Mouse (Mus musculus): ENCODE data around the gene Ube2j2. TPM values are rescaled to one million over a fixed set of nuclear protein-coding genes. Genes with fewer than 3 reads are reported as not detected.

The Ube2j2 gene
- polyA plus RNA-seq, 1 experiment from 2014 or later: 138 TPM

- WGBS: 91% methylated on average over 13 of the region's 13 CpGs
- Histone ChIP-seq H3K27ac (replicated peaks; ENCODE audit: low read depth, low read length) (no peak overlapping the region), H3K4me1 (ENCODE audit: control insufficient read depth, insufficient read depth, low read length) (no peaks in the 10 kb centered on the region), H3K36me3 (ENCODE audit: control insufficient read depth, insufficient read depth, low read length) (peaks cover 82% of the 10 kb centered on the region), H3K4me2 (ENCODE audit: low read length) (no peak overlapping the region), H3K27me3 (ENCODE audit: control insufficient read depth, insufficient read depth, low read length) (no peaks in the 10 kb centered on the region), H3K9me3 (ENCODE audit: control insufficient read depth, low read length) (no peaks in the 10 kb centered on the region), H3K9ac (replicated peaks; ENCODE audit: low read length) (no peak overlapping the region), H3K4me3 (replicated peaks; ENCODE audit: low read depth, low read length) (no peak overlapping the region)
- ATAC-seq (ENCODE audit: low FRiP score, low TSS enrichment) (no peak), DNase-seq (peak; percentile 46)
Observed at GRCm38 (mm10) chr4:155904318-155905102, 39.1 kb upstream of the Ube2j2 start.

- Histone ChIP-seq H3K27ac (replicated peaks; ENCODE audit: low read depth, low read length) (no peak overlapping the region), H3K27me3 (ENCODE audit: control insufficient read depth, insufficient read depth, low read length) (no peaks in the 10 kb centered on the region), H3K4me2 (ENCODE audit: low read length) (no peak overlapping the region), H3K4me3 (replicated peaks; ENCODE audit: low read depth, low read length) (no peak overlapping the region), H3K9me3 (ENCODE audit: control insufficient read depth, low read length) (no peaks in the 10 kb centered on the region), H3K9ac (replicated peaks; ENCODE audit: low read length) (no peak overlapping the region), H3K36me3 (ENCODE audit: control insufficient read depth, insufficient read depth, low read length) (peaks cover 71% of the 10 kb centered on the region), H3K4me1 (ENCODE audit: control insufficient read depth, insufficient read depth, low read length) (no peaks in the 10 kb centered on the region)
- ATAC-seq (ENCODE audit: low FRiP score, low TSS enrichment): no peak
- DNase-seq: no peak
- WGBS: 88% methylated on average over 13 of the region's 13 CpGs
Observed at GRCm38 (mm10) chr4:155905634-155906033, 38.0 kb upstream of the Ube2j2 start.

- H3K36me3 ChIP-seq (ENCODE audit: control insufficient read depth, insufficient read depth, low read length): peaks cover 66% of the 10 kb centered on the region
- H3K9ac ChIP-seq (replicated peaks; ENCODE audit: low read length): no peak overlapping the region
Observed at GRCm38 (mm10) chr4:155906125-155906524, 37.5 kb upstream of the Ube2j2 start.

GRCm38 (mm10) chr4:155907003-155907402 is 36.6 kb upstream of the Ube2j2 start:
- Histone ChIP-seq H3K4me2 (ENCODE audit: low read length) (no peak overlapping the region), H3K9ac (replicated peaks; ENCODE audit: low read length) (no peak overlapping the region), H3K4me1 (ENCODE audit: control insufficient read depth, insufficient read depth, low read length) (no peaks in the 10 kb centered on the region), H3K9me3 (ENCODE audit: control insufficient read depth, low read length) (no peaks in the 10 kb centered on the region), H3K4me3 (replicated peaks; ENCODE audit: low read depth, low read length) (no peak overlapping the region), H3K27me3 (ENCODE audit: control insufficient read depth, insufficient read depth, low read length) (no peaks in the 10 kb centered on the region), H3K27ac (replicated peaks; ENCODE audit: low read depth, low read length) (no peak overlapping the region), H3K36me3 (ENCODE audit: control insufficient read depth, insufficient read depth, low read length) (peaks cover 57% of the 10 kb centered on the region)
- ATAC-seq (ENCODE audit: low FRiP score, low TSS enrichment) (no peak), DNase-seq (no peak)
- 89% methylated on average over 11 of the region's 11 CpGs for WGBS

More at GRCm38 (mm10) chr4:155906125-155906524, 37.5 kb upstream of the Ube2j2 start:
- no peak overlapping the region for H3K4me3 ChIP-seq (replicated peaks; ENCODE audit: low read depth, low read length)
- no peak for ATAC-seq (ENCODE audit: low FRiP score, low TSS enrichment)
- 84% methylated on average over 9 of the region's 9 CpGs for WGBS
- DNase-seq: no peak
- H3K27ac ChIP-seq (replicated peaks; ENCODE audit: low read depth, low read length): no peak overlapping the region
- H3K27me3 ChIP-seq (ENCODE audit: control insufficient read depth, insufficient read depth, low read length): no peaks in the 10 kb centered on the region
- no peaks in the 10 kb centered on the region for H3K9me3 ChIP-seq (ENCODE audit: control insufficient read depth, low read length)
- H3K4me2 ChIP-seq (ENCODE audit: low read length): no peak overlapping the region
- H3K4me1 ChIP-seq (ENCODE audit: control insufficient read depth, insufficient read depth, low read length): no peaks in the 10 kb centered on the region

- Histone ChIP-seq H3K4me1 (ENCODE audit: control insufficient read depth, insufficient read depth, low read length) (no peaks in the 10 kb centered on the region), H3K36me3 (ENCODE audit: control insufficient read depth, insufficient read depth, low read length) (peaks cover 45% of the 10 kb centered on the region), H3K27ac (replicated peaks; ENCODE audit: low read depth, low read length) (no peak overlapping the region), H3K4me2 (ENCODE audit: low read length) (no peak overlapping the region), H3K4me3 (replicated peaks; ENCODE audit: low read depth, low read length) (no peak overlapping the region), H3K27me3 (ENCODE audit: control insufficient read depth, insufficient read depth, low read length) (no peaks in the 10 kb centered on the region), H3K9me3 (ENCODE audit: control insufficient read depth, low read length) (no peaks in the 10 kb centered on the region), H3K9ac (replicated peaks; ENCODE audit: low read length) (no peak overlapping the region)
- WGBS: 78% methylated on average over 7 of the region's 7 CpGs
- DNase-seq (no peak), ATAC-seq (ENCODE audit: low FRiP score, low TSS enrichment) (no peak)
Observed at GRCm38 (mm10) chr4:155908281-155908680, 35.4 kb upstream of the Ube2j2 start.

- Histone ChIP-seq H3K27me3 (ENCODE audit: control insufficient read depth, insufficient read depth, low read length) (no peaks in the 10 kb centered on the region), H3K27ac (replicated peaks; ENCODE audit: low read depth, low read length) (no peak overlapping the region), H3K4me3 (replicated peaks; ENCODE audit: low read depth, low read length) (no peak overlapping the region), H3K36me3 (ENCODE audit: control insufficient read depth, insufficient read depth, low read length) (peaks cover 40% of the 10 kb centered on the region), H3K9me3 (ENCODE audit: control insufficient read depth, low read length) (no peaks in the 10 kb centered on the region), H3K4me1 (ENCODE audit: control insufficient read depth, insufficient read depth, low read length) (no peaks in the 10 kb centered on the region), H3K9ac (replicated peaks; ENCODE audit: low read length) (no peak overlapping the region), H3K4me2 (ENCODE audit: low read length) (no peak overlapping the region)
- no peak for ATAC-seq (ENCODE audit: low FRiP score, low TSS enrichment)
- 95% methylated on average over 4 of the region's 4 CpGs for WGBS
- no peak for DNase-seq
Observed at GRCm38 (mm10) chr4:155908751-155909150, 34.9 kb upstream of the Ube2j2 start.

- Histone ChIP-seq H3K9ac (replicated peaks; ENCODE audit: low read length) (no peak overlapping the region), H3K36me3 (ENCODE audit: control insufficient read depth, insufficient read depth, low read length) (no peaks in the 10 kb centered on the region), H3K4me2 (ENCODE audit: low read length) (no peak overlapping the region), H3K27ac (replicated peaks; ENCODE audit: low read depth, low read length) (no peak overlapping the region), H3K27me3 (ENCODE audit: control insufficient read depth, insufficient read depth, low read length) (no peaks in the 10 kb centered on the region), H3K4me3 (replicated peaks; ENCODE audit: low read depth, low read length) (no peak overlapping the region), H3K4me1 (ENCODE audit: control insufficient read depth, insufficient read depth, low read length) (no peaks in the 10 kb centered on the region), H3K9me3 (ENCODE audit: control insufficient read depth, low read length) (no peaks in the 10 kb centered on the region)
- ATAC-seq (ENCODE audit: low FRiP score, low TSS enrichment): no peak
- WGBS: 76% methylated on average over 1 of the region's 1 CpGs
- no peak for DNase-seq
Observed at GRCm38 (mm10) chr4:155932031-155932430, 11.6 kb upstream of the Ube2j2 start.

- peaks cover 7% of the 10 kb centered on the region; the same call in 1 of the 2 replicates for H3K36me3 ChIP-seq (ENCODE audit: control insufficient read depth, insufficient read depth, low read length)
- DNase-seq (no peak), ATAC-seq (ENCODE audit: low FRiP score, low TSS enrichment) (peak; percentile 51; the same call in 1 of the 2 replicates)
- no peaks in the 10 kb centered on the region for H3K9me3 ChIP-seq (ENCODE audit: control insufficient read depth, low read length)
- H3K4me2 ChIP-seq (ENCODE audit: low read length): peak overlapping the region; percentile 96
- H3K4me3 ChIP-seq (replicated peaks; ENCODE audit: low read depth, low read length): peak overlapping the region; percentile 91
- H3K27ac ChIP-seq (replicated peaks; ENCODE audit: low read depth, low read length): peak overlapping the region; percentile 86
- H3K9ac ChIP-seq (replicated peaks; ENCODE audit: low read length): peak overlapping the region; percentile 78
- WGBS: 2% methylated on average over 17 of the region's 17 CpGs
- no peaks in the 10 kb centered on the region for H3K27me3 ChIP-seq (ENCODE audit: control insufficient read depth, insufficient read depth, low read length)
- peaks cover 14% of the 10 kb centered on the region for H3K4me1 ChIP-seq (ENCODE audit: control insufficient read depth, insufficient read depth, low read length)
Observed at GRCm38 (mm10) chr4:155943049-155943452, 580 bp upstream of the Ube2j2 start.

GRCm38 (mm10) chr4:155944271-155944670 is 640 bp downstream of the Ube2j2 start:
- under 1% methylated on average over 17 of the region's 17 CpGs for WGBS
- ATAC-seq (ENCODE audit: low FRiP score, low TSS enrichment): peak; percentile 7; the same call in 1 of the 2 replicates
- peak; percentile 2 for DNase-seq

More at GRCm38 (mm10) chr4:155944271-155944670, 640 bp downstream of the Ube2j2 start:
- Histone ChIP-seq H3K27ac (replicated peaks; ENCODE audit: low read depth, low read length) (peak overlapping the region; percentile 86), H3K27me3 (ENCODE audit: control insufficient read depth, insufficient read depth, low read length) (no peaks in the 10 kb centered on the region), H3K36me3 (ENCODE audit: control insufficient read depth, insufficient read depth, low read length) (peaks cover 18% of the 10 kb centered on the region), H3K9me3 (ENCODE audit: control insufficient read depth, low read length) (no peaks in the 10 kb centered on the region), H3K4me1 (ENCODE audit: control insufficient read depth, insufficient read depth, low read length) (peaks cover 14% of the 10 kb centered on the region), H3K4me2 (ENCODE audit: low read length) (peak overlapping the region; percentile 96), H3K9ac (replicated peaks; ENCODE audit: low read length) (peak overlapping the region; percentile 78), H3K4me3 (replicated peaks; ENCODE audit: low read depth, low read length) (peak overlapping the region; percentile 91)

Measured in midbrain, embryonic 14.5 days (tissue).